Mouse (Mus musculus): ENCODE results near the gene Actr5.

DNA sequence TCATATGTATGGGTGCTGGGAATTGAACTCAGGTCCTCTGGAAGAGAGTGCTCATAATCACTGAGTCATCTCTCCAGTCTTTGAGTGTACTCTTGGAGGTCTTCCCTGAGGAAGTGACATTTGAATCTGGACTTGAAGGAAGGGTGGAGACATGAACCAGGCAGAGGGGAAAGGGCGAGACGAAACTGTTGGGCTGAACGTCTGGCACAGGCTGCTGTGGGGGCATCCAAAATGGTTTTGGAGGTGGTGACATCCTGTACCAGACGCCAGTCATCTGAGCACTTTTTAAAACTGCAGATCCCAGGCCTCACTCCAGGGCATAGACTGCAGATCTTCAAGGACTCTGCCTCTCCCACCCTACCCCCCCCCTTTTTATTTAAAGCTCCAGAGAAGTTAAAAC is 31.1 kb downstream of the Actr5 start:
- TF ChIP-seq CTCF (IDR thresholded peaks at IDR 0.05; ENCODE audit: low read depth, low read length), result no peak
- TF ChIP-seq GATA1 (IDR thresholded peaks at IDR 0.05; ENCODE audit: borderline replicate concordance, low read length), result no peak

Data from G1E (cell line).